Mouse (Mus musculus) monocyte, adult 5-6 weeks (primary cell): ENCODE data around the gene Vmn2r68. TPM values are rescaled to one million over a fixed set of nuclear protein-coding genes. Genes with fewer than 3 reads are reported as not detected.

Experiments used
- ATAC-seq: fragments of 153-309, 156-312 bp; replicated peaks from 2 replicates; pipeline ENCODE4 v1.8.0; 2017; ENCODE audit warnings: mild to moderate bottlenecking; ENCODE audit not compliant: low TSS enrichment, insufficient number of reproducible peaks, severe bottlenecking, poor library complexity, low FRiP score
- total RNA-seq: library from RNA; stranded (forward); fragments of 200-1000, 200-491, 200-594 nt; gene quantifications from 3 replicates; pipeline ENCODE4 v1.2.3, GENCODE M21; 2017

Vmn2r68 gene
- not detected in 3 replicates for total RNA-seq

DNA sequence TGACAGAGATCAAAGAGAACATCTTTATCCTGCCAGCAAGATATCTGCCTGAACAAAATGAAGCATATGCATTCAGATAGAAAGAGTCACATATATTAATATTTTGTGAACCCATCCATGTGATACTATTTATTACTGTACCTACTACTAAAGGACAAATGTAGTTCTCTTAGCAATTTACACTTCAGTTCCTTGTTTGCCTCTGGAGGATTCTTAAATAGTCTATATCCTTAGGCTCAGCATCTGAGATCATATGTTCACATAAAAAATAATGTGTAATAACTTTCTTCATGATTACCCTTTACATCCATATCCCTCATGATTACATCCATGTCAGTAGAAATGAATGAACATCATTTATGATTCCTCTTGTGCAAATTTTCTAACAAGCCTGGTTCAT, at the start of gene Vmn2r68:
TSS of gene Vmn2r68 (minus strand) at position 101 of the 400 bp plus-strand sequence.
- no peak for ATAC-seq

Other genes with a start within 250 kb of the Vmn2r68 start
- not detected in 3 replicates for gene Vmn2r66, start 225.5 kb downstream of the Vmn2r68 start, total RNA-seq
- gene Vmn2r67, start 81.8 kb downstream of the Vmn2r68 start, total RNA-seq: not detected in 3 replicates
- not detected in 3 replicates for gene Vmn2r69, start 178.1 kb upstream of the Vmn2r68 start, total RNA-seq